Mouse (Mus musculus) ovary, postnatal 36 days (tissue): ENCODE measurements around the gene Ptges.
A peak's percentile ranks its signal among the peaks of the same experiment; 100 is the strongest.
"Not testable (repeated sequence)": the region's sequence is repeated elsewhere in the genome, so short reads cannot be mapped to it uniquely, and the experiment has no call there.

Experiments used
- DNase-seq: peaks from one replicate; pipeline ENCODE4 v3.0.0; 2022; ENCODE audit warnings: low spot score, mixed read lengths

The Ptges gene

DNA sequence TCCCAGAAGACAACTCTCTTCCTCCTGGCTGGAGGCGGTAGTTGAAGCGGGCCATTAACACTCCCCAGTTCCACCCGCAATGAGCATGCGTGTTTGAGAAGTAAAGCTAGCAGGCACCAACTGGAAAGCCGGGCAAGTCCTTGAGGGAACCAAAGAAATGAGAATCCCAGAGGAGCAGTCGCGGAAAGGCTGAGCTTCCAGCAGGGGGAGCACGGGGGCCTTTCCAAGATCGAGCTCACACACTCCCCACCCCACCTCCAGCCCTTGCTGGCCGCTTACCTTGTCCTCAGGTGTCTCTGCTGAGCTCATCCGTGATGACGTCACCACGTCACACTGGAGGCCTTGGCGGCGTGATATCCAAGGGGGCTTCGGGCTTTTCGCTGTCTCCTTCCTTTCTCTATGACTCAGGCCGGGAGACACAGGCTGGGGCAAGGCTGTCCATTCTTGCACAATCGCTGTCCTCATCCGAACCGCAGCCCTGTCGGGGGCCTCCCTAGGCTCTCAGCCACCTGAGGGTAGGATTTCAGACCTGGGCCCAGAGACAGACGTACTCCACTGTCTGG, at the start of gene Ptges:
Ptges (minus strand) TSS at position 381 of the 563 bp plus-strand sequence.
- DNase-seq = peak; percentile 80

DNA sequence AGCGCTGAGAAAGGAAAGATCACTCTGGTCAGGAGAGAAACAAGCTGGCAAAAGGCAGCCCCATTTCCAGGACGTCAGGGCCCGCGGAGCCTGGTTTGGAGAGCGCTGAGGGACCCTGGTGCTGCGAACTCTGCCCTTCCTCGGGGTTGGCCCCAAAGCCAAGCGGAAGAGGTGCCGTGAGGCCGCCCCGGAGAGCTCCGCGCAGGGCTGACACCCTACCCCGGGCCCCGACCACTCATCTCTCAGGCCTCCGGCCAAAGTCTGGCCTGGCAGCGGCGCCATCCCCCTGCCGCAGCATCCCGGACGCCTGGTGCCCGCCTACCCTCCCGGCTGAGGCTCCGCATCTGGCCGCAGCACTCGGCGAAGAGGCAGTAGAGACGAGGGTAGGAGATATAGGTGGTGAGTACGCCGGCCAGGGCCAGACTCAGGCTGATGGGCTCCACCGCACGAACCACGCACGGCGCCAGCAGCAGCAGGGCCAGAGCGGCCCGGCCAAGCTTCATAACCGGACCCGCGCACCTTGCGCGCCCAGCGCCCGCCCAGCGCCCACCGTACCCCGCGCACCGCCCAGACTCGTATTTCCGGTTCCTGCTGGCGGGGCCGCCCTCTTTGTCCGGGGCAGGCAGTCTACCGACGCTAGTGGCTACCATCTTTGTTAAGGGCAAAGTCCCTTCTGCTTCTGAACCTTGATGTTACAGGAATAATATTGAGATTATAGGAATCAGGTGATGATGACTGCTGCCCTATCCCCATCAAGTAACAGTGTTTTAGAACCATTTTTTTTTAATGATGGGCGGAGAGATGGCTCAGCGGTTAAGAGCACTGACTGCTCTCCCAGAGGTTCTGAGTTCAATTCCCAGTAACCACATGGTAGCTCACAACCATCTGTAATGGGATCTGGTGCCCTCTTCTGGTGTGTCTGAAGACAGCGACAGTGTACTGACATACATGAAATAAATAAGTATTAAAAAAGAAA, 38.0 kb upstream of the Ptges start, which contains the start of gene Tor1a:
Tor1a (minus strand) TSS at position 582 of the 976 bp plus-strand sequence.
- peak; percentile 89 for DNase-seq

DNA sequence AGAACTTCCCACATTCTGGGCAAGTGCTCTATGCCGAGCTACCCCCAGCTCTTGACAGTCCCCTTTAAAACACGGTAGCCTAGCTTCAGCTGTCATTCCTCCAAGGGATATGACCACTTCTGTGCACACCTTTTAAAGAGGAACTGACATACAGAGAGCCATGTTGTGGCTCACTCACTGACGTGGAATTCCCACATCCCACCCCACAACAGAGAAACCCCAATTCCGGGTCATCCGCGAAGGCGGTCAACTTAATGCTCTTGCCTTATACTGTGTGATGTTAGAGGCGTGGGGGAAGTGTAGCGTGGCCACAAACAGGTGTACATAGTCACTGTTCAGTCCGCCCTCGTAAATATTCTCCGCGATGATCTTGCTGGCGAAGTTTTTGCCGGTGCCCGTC, 37.2 kb upstream of the Ptges start:
- no peak for DNase-seq

DNA sequence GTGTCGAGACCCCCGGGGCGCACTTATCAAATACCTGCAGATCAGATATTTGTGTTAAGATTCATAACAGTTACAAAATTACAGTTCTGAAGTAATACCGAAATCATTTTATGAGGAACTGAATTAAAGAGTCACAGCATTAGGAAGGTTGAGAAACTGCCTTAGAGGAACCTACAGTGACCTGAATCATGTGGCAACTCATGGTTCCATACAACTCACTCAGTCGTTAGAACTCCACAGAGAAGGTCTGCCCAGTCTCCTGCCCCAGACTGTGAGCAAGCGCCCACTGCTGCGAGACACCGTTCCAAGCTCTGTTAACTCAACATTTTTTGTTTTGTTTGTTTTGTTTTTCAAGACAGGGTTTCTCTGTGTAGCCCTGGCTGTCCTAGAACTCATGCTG, 36.0 kb upstream of the Ptges start:
- no peak for DNase-seq

DNA sequence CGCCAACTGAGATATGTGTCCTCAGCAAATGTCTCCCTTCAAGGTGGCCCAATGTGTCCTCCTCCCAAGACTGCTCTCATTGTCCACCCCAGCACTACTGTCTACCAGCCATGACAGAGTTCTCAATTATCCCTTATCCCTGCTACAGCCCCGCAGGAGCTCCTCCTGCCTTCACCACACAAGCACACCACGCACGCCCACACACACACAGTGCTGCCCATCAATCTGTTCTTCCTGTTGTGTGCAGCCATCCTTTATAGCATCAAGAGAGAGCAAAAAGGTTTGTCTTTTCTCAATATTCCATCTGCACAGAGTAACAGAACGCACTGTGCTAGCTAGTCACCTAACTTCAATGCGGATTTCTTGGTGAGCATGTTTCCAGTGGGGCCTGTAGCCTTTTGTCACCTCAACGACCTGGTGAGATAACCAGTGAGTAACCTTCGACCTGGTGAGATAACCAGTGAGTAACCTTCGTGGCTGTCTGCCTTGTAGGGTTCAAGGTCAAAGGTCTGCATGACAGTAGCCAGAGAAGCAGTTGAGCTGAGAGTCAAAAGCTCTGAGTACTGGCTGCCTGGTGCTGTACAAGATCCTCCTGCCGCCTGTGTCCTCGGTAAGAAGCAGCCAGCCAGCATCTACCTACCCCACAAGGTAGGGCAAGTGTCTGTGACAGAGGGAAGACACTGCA, 33.0 kb upstream of the Ptges start:
- DNase-seq = no peak

DNA sequence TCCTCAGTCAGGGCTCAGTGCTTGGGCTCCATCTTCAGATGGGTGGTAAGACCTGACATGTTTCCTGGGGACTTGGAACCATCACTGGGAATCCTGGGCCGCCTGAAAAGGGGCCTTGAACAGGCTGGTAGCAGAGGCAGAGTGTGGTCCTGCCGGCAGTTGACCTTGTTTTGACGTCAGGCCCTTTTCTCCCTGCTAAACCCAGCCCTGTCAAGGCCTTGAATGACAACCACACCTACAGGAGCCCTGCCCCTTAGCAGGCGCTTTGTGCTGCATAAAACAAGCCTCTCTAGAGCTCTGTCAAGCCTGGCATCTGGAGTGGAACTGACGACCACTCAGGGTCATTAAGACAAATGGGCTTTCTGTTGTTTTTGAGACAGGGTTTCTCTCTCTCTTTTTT, 30.2 kb upstream of the Ptges start:
- DNase-seq = no peak

DNA sequence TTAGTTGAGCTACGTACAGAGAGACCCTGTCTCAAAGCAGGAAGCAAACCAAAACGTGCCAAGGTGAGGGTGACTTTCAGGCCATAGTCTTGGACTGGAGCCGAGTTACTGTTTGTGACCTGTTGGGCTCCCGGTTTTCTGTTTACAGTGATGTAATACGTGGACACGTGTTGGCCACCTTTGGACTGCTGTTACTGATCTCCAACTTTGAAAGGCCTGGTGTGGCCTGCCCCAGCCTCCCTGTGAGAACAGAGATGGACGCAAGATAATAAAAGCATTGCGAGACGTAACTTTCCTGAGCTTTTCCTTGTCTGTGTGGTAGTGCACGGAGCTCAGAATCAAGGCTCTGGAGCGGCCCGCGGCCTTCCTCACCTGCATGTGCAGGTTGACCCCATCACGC, 29.1 kb upstream of the Ptges start:
- no peak for DNase-seq

DNA sequence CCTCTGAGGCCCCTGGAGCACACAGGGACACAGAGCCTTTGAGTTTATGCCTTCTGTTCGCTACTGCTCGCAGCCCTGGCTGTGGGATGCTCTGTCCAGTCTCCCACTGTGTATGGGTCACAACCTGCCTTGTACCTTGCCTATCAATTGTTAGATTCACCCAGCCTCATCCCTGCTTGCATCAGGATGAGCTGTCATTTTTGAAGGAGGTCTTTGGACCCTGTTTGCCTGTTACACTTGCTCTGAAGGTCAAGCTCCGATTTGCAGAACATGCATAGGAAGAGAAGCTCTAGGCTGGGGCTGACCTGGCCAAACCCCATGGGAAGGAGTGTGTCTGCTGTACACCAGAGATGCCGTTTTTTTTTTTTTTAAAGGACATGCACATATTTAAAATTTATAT, 27.8 kb upstream of the Ptges start:
- no peak for DNase-seq

DNA sequence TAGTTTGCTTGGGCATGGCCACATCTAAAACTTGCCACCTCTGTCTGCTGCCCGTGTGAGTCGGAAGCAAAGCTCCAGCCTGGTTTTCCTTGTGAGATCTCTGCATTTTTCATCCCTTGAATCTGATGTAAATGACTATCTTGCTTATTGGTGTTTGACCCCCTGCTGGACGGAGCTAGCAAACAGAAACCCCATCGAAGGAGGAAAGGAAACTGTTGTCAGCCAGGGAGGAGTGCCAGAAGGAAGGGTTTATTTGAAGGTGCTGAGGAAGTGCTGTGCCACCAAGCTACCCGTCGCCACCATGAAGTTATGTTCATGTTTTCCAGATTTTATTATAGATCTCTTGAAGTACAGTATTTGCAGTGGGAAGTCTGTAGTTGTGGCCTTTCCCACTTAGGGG, 25.1 kb upstream of the Ptges start:
- no peak for DNase-seq

DNA sequence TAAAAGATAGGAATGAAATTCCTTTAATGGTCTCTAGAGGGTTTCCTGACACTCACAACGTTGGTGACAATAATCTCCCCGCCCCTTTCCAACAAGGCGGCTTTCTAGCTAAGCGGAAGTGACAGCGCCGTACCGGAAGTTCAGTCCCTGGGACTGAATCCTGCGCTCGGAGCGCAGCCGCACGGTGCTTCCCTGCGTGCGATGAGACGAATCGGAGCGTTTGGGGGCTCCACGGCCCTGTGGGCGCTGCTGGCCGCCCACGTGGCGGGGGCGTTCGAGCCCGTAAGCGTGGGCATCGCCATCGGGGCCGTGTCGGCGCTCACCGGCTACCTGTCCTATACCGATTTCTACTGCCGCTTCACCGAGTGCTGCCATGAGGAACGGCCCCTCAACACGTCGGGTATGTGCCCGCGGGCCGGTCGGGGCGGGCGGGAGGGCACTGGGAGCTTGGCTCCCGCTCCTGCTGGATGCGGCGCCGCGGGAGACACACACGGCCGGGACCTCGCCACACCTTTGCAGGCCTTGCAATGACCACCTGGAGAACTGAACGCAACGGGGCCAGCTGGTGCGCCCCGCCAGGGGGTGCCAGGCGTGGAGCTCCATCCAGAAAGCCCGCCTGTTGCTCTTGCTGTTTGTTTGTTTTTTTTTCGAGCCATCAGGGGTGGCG, 23.3 kb upstream of the Ptges start, which contains the start of gene Tor1b:
Tor1b (plus strand) TSS at position 136 of the 667 bp plus-strand sequence.
- DNase-seq = peak; percentile 78

DNA sequence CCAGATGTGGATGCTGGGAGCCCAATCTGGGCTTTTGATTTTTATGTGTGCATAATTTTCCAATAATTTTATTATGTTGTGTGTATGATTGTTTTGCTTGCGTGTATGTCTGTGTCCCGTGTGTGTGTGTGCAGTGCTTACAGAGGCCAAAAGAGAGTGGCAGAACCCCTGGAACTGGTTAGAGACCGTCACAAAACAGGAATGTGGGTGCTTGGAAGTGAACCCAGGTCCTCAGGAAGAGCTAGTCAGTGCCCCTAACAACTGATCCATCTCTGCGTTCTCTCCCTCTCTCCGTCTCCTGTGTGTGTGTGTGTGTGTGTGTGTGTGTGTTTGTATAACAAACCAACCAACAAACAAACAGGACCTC, 22.8 kb upstream of the Ptges start:
- DNase-seq = no peak

DNA sequence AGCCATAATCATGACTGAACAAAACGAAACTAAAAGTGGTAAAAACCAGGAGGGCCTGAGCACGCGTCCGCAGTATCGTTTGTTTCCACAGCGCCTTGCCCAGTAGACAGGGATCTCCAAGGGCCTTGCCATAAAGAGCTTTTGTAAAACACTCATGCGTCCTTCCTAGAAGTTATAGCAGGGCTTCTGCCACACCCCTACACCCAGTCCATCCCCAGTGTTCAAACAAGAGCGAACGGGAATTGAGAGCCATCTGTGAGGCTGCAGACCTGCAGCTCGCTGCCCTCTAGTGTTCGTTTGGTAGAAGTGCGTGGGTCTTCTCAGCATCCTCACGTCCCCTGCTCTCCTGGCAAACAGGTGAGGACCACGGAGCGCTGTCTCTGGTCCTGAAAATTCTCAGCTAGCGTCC, 12.9 kb upstream of the Ptges start:
- peak; percentile 58 for DNase-seq

DNA sequence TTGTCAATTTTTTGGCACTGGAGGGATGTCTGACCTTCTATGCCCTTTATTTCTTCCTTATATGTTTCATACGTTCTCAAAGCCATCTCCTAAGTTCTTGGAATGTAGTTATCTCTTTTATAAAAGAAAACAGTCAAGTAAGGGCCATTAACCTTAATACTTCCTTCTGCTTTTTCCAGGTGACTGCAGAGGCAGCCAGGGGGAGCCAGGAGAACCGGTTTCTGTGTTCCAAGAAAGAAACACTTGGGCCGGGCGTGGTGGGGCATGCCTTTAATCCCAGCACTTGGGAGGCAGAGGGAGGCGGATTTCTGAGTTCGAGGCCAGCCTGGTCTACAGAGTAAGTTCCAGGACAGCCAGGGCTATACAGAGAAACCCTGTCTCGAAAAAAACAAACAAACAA, 12.5 kb upstream of the Ptges start:
- DNase-seq = not testable (repeated sequence)

DNA sequence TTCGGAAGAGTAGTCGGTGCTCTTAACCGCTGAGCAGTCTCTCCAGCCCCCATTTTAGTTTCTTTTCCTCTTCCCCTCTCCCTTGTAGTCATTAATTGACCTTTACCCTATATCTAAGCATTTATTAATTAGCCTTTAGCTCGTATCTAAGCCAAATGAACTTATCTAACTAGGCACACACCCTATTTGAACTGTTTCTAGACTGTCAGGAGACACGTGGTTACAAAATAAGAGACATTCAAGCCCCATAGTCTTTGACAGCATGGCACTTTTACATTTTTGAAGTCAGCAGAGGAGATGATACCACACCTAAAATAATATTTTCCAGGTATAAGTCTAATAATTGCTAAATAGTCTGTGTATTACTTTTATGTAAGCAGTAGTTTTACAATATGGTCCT, 11.9 kb upstream of the Ptges start:
- no peak for DNase-seq

DNA sequence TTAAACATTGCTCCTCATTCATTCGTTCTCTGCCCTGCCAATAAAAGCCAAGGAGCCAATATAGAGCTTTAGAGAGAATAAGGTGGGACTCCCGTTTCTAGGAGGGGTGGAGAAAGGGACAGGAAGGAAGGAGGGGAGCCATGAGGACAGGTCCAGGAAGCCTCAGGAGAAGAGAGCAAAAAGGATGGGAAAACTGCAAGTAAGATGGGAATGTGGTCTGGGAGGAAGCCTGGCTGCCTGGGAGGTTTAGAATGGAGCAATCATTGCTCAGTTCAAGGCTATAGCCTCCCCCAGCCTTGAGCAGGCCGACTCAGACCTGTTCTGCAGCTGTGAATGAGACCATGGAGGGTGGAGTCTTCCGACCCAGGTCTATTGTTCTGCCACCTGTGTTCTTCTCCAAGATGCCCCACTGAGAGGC, 8.9 kb upstream of the Ptges start:
- DNase-seq = no peak

DNA sequence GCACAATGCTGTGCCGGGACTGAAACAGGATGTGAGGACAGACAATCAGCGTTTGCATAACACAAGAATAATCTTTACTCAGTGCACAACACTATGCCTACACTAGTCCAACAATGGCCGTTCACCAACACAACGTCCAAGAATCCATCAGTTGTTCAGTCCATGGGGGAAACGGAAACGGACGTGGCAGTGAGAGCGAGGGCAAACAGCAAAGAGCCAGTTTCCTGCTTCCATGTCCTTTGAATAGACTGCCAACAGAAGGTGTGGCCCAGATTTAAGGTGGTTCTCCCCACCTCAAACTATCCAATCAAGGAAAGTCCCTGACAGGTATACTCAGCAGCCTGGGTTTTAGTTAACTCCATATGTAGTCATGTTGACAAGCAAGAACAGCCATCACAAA, 8.1 kb upstream of the Ptges start:
- DNase-seq = no peak

DNA sequence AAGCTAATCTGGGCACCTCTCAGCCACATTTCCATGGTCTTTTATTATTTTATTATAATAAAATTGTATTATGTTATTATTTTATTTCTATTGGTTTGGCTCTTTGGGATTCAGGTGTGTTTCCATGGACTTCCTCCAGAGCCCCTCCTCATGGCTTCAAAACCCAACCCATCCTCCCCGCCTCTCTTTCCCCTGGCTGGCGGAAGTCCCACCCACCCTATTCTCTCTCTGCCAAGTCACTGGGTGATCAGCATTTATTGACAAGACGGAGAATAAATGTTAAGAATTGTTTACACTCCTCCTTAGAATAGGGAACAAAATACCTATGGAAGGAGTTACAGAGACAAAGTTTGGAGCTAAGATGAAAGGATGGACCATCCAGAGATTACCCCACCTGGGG, 7.1 kb upstream of the Ptges start:
- DNase-seq = no peak

DNA sequence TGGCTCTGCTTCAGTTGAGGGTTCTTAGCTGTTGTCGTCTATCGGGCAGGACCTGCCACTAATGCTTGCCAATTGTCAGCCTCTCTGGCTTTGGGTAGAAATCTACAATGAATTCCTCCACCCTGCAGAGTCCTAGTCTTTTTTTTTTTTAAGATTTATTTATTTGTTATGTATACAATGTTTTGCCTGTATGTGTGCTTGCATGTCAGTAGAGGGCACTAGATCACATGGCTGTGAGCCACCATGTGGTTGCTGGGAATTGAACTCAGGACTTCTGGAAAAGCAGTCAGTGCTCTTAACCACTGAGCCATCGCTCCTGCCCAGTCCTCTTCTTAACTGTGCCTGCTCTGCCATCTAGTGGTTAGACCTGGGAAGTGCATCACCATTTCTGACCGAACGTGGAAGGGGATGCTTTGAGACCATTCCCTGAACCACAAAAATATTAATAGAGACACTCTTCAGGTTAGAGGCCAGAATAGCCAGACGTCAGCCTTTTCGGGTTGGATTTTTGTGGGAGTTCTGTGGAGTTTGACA, 4.3 kb upstream of the Ptges start:
- peak; percentile 69 for DNase-seq

DNA sequence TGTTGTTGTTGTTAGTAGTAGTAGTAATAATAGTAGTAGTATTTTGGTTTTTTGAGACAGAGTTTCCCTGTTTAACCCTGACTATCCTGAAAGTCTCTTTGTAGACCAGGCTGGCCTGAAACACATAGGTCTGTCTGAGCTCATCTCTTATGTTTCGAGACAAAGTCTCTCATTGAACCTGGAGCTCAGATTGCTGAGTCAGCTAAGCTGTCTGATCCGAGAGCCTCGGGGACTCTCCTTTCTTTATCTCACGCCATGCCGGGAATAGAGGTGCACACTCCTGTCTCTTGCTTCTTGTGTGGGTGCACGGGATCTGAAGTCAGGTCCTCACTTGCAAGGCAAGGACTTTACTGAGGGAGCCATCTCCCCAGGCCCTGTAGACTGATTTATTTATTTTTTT, 3.4 kb upstream of the Ptges start:
- DNase-seq = no peak

DNA sequence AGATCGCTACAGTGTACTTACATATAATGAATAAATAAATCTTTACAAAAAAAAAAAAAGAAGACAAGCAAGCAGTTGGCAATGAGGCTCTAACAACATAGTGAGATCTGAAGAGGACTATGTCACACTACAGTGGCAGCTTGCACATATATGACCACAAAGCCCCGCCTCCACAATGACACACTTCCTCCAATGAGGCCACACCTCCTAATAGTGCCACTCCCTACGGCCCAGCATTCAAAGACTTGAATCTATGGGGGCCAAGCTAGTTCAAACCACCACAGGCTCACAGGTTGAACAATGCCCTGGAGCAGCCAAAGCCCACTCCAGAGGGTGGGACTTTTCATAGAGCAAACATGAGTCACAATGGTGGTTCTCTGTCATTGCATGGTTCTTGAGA, 2.3 kb upstream of the Ptges start:
- no peak for DNase-seq

DNA sequence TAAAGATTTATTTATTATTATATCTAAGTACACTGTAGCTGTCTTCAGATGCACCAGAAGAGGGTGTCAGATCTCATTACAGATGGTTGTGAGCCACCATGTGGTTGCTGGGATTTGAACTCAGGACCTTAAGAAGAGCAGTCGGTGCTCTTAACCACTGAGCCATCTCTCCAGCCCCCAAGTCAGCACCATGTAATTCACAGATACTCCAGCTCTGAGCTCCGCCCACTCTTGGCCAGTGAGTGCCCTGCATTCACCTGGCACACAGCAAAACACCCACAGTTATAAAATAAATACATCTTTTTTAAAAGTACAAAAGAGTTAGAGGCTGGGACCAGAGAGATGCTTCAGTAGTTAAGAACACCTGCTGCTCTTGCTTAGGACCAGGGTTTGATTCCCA, 1.2 kb upstream of the Ptges start:
- not testable (repeated sequence) for DNase-seq

DNA sequence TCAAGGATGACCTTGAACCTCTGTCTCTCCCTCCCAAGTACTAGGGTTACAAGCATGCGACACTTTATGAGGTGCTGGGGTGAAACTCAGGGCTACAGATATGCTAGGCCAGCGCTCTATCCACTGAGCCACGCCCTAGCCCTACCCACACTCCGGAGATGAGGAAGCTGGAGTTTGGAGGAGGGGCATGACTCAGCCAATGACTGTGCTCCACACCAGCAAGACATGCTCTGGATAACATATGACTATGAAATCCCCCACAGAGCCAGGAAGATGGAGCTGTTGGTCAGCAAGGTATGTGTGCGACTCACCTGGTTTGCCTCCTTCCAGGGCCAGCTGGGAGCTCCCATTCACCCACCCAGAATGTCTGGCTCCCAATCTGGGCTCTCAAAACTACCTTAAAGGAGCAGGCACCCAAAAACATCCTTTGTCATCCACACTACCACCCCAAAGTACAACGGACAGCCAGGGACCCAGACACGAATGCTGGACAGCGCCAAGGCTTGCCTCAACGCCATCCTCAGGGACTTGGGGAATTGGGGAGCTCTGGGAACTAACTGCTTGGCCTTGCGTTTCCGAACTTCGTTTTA, 675 bp downstream of the Ptges start:
- DNase-seq = no peak
